Mouse (Mus musculus): Measurements from ENCODE around the gene Chit1. TPM values are rescaled to one million over a fixed set of nuclear protein-coding genes. Genes with fewer than 3 reads are reported as not detected.

Chit1 gene
- polyA plus RNA-seq, 1 experiment, result 0.19 TPM

GRCm38 (mm10) chr1:134078061-134078795 lies 32.8 kb upstream of the Chit1 start:
- peaks cover 11% of the 10 kb centered on the region for H3K4me1 ChIP-seq (ENCODE audit: control insufficient read depth, insufficient read depth, low read length)
- H3K4me3 ChIP-seq (ENCODE audit: insufficient read depth, low read length), result peak overlapping the region; percentile 77
- H3K27ac ChIP-seq (ENCODE audit: insufficient read depth, low read length), result peak overlapping the region; percentile 30
- TF ChIP-seq CTCF (IDR thresholded peaks at IDR 0.05; ENCODE audit: extremely low read depth, insufficient read depth, low read length) (no peak), POLR2A (IDR thresholded peaks at IDR 0.05; ENCODE audit: extremely low read depth, insufficient read depth, low read length) (no peak)

DNA sequence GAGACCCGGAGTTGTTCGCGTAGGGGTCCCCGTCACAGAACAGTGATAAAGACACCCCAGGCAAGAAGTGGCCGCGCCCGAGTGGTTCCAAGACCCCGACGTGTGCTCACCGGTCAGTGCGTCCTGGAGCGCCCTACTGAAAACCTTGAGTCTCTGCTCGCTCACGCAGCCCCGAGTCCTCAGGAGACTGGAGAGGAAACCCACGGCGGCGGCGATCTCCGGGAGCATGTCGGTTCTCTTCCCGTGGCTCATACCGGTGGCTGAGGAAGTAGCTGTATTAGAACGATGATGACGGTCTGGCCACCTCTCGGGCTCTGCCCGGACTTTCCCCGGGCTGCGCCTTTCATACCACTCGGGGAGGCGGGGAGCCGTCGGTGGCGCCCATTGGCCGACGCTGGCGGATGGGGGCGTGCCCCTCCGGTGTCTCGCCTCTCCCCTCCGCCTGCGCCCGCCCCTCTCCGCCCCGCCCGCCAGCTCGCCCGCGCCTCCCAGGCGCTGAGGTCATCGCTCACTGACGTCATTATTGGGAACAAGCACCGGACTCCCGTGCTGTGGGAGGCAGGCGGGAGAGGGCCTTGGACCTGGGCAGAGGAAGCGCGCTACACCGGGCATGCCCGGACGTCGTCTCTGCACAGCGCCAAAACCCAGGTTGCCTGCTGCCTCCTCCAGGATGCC lies 32.1 kb upstream of the Chit1 start, which contains the start of gene Btg2:
Btg2 (minus strand) TSS at position 319 of the 675 bp plus-strand sequence.
- Histone ChIP-seq H3K4me3 (ENCODE audit: insufficient read depth, low read length) (peak within 1 kb of the TSS; percentile 77), H3K4me1 (ENCODE audit: control insufficient read depth, insufficient read depth, low read length) (peaks cover 15% of the 10 kb centered on the region), H3K27ac (ENCODE audit: insufficient read depth, low read length) (peak within 1 kb of the TSS; percentile 99)
- TF ChIP-seq CTCF (IDR thresholded peaks at IDR 0.05; ENCODE audit: extremely low read depth, insufficient read depth, low read length) (no peak), POLR2A (IDR thresholded peaks at IDR 0.05; ENCODE audit: extremely low read depth, insufficient read depth, low read length) (peak; percentile 97)

DNA sequence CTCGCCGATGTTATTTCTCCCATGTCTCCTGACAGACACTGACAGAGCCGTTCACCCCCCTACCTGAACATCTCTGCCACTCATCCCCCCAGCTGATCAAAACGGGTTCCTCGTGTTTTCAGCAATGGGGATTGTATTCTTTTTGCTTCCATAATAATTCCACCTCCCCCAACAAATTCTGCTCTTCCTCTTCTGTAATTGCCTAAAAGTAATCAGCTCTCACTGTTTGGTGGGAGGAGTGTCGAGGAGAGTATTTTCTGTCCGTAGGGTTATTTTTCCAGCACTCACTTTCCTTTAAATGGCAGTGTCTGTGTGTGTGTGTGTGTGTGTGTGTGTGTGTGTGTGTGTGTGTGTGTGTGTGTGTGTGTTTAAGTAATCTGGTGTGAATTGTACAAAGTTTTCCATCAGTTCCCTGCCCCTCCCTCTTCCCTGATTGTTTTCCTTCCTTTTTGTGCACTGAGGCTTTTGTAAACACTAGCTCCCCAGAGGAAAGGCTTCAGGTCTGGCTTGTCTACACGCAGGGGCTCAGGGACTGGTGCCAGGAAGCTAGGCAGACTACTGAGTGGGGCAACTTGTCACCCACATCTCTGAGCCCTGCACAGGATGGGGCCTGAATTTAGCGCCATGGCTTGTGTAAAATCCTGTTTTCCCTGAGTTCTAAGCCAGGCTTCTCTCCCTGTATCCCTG lies 31.4 kb upstream of the Chit1 start:
- peak overlapping the region; percentile 99 for H3K27ac ChIP-seq (ENCODE audit: insufficient read depth, low read length)
- peak overlapping the region; percentile 77 for H3K4me3 ChIP-seq (ENCODE audit: insufficient read depth, low read length)
- peaks cover 17% of the 10 kb centered on the region for H3K4me1 ChIP-seq (ENCODE audit: control insufficient read depth, insufficient read depth, low read length)
- TF ChIP-seq CTCF (IDR thresholded peaks at IDR 0.05; ENCODE audit: extremely low read depth, insufficient read depth, low read length) (no peak), POLR2A (IDR thresholded peaks at IDR 0.05; ENCODE audit: extremely low read depth, insufficient read depth, low read length) (no peak)

DNA sequence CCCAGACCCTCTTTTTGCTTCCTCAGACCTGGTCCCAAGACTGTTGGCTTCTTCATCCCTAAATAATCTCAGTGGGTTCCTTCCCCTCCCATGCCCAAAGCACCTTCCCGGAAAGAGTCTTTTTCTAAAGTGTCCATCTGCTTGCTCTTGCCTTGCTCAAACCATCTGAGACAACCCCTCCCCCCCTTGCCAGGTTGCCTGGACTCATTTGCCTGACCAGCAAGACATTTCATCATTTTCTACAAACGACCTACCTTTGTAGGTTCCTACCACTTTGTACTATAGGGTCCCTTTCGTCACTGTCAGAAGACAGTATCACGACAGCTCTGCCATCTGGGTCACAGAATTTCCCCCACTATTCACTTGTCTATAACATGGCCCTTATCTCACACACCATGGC lies 30.6 kb upstream of the Chit1 start:
- Histone ChIP-seq H3K4me3 (ENCODE audit: insufficient read depth, low read length) (no peak overlapping the region), H3K27ac (ENCODE audit: insufficient read depth, low read length) (no peak overlapping the region), H3K4me1 (ENCODE audit: control insufficient read depth, insufficient read depth, low read length) (peaks cover 17% of the 10 kb centered on the region)
- TF ChIP-seq POLR2A (IDR thresholded peaks at IDR 0.05; ENCODE audit: extremely low read depth, insufficient read depth, low read length) (no peak), CTCF (IDR thresholded peaks at IDR 0.05; ENCODE audit: extremely low read depth, insufficient read depth, low read length) (no peak)

DNA sequence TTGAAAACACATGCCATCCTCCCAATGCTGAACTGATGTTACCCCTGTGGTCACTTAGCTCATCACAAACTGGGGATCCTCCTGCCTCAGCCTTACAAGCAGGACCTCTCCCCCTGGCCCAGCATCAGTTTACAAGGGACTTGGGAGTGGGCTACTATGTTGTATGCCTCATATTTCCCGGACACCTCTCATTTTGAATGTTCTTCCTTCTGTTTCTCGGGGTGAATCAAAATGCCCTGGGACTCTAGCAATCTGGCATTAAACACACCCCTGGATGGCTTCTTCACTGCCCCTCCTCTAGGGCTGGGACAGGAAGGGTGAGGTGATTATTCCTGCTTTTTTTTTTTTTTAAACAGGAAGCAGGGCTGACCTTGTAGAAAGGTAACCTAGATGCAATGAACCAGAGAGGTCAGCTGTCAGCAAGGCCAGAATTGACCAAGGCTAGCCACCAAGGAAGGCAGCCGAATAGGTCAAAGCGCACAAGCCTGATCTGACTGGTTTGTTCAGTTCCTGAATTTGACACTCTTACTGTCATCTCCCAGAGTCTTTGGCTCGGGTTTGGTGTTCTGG lies 30.1 kb upstream of the Chit1 start:
- H3K27ac ChIP-seq (ENCODE audit: insufficient read depth, low read length), result no peak overlapping the region
- TF ChIP-seq POLR2A (IDR thresholded peaks at IDR 0.05; ENCODE audit: extremely low read depth, insufficient read depth, low read length) (no peak), CTCF (IDR thresholded peaks at IDR 0.05; ENCODE audit: extremely low read depth, insufficient read depth, low read length) (no peak)
- H3K4me1 ChIP-seq (ENCODE audit: control insufficient read depth, insufficient read depth, low read length), result peaks cover 17% of the 10 kb centered on the region
- H3K4me3 ChIP-seq (ENCODE audit: insufficient read depth, low read length), result no peak overlapping the region

GRCm38 (mm10) chr1:134082987-134083516 lies 28.0 kb upstream of the Chit1 start:
- H3K4me3 ChIP-seq (ENCODE audit: insufficient read depth, low read length), result no peak overlapping the region
- peak overlapping the region; percentile 54 for H3K27ac ChIP-seq (ENCODE audit: insufficient read depth, low read length)
- TF ChIP-seq POLR2A (IDR thresholded peaks at IDR 0.05; ENCODE audit: extremely low read depth, insufficient read depth, low read length), result no peak
- TF ChIP-seq CTCF (IDR thresholded peaks at IDR 0.05; ENCODE audit: extremely low read depth, insufficient read depth, low read length), result no peak
- H3K4me1 ChIP-seq (ENCODE audit: control insufficient read depth, insufficient read depth, low read length), result peaks cover 12% of the 10 kb centered on the region

DNA sequence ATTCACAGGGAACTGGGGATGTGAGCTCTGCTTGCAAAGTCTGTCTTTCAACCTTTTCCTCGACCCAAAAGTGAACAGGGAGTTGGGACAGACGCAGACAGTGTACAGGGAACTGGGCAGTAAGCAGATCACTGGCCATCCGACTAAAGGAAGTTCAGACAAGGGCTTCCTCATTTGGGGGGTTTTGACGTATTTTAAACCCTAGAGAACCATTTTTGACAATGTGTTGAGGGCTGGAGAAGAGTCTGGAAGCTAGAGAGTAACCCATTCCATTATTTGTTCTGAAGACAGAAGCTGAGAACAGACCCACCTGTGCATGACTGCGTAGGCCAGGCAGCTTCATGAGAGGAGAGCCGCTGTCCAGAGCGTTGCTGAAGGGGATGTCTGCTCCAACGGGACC lies 27.4 kb upstream of the Chit1 start:
- TF ChIP-seq CTCF (IDR thresholded peaks at IDR 0.05; ENCODE audit: extremely low read depth, insufficient read depth, low read length), result no peak
- TF ChIP-seq POLR2A (IDR thresholded peaks at IDR 0.05; ENCODE audit: extremely low read depth, insufficient read depth, low read length), result no peak
- Histone ChIP-seq H3K4me3 (ENCODE audit: insufficient read depth, low read length) (no peak overlapping the region), H3K4me1 (ENCODE audit: control insufficient read depth, insufficient read depth, low read length) (peaks cover 12% of the 10 kb centered on the region), H3K27ac (ENCODE audit: insufficient read depth, low read length) (peak overlapping the region; percentile 54; the same call in 1 of the 2 replicates)

GRCm38 (mm10) chr1:134084128-134084527 lies 26.9 kb upstream of the Chit1 start:
- TF ChIP-seq CTCF (IDR thresholded peaks at IDR 0.05; ENCODE audit: extremely low read depth, insufficient read depth, low read length) (no peak), POLR2A (IDR thresholded peaks at IDR 0.05; ENCODE audit: extremely low read depth, insufficient read depth, low read length) (no peak)
- Histone ChIP-seq H3K4me3 (ENCODE audit: insufficient read depth, low read length) (no peak overlapping the region), H3K27ac (ENCODE audit: insufficient read depth, low read length) (no peak overlapping the region), H3K4me1 (ENCODE audit: control insufficient read depth, insufficient read depth, low read length) (peaks cover 12% of the 10 kb centered on the region)

- Histone ChIP-seq H3K4me1 (ENCODE audit: control insufficient read depth, insufficient read depth, low read length) (peaks cover 11% of the 10 kb centered on the region), H3K4me3 (ENCODE audit: insufficient read depth, low read length) (no peak overlapping the region), H3K27ac (ENCODE audit: insufficient read depth, low read length) (no peak overlapping the region)
- TF ChIP-seq CTCF (IDR thresholded peaks at IDR 0.05; ENCODE audit: extremely low read depth, insufficient read depth, low read length) (no peak), POLR2A (IDR thresholded peaks at IDR 0.05; ENCODE audit: extremely low read depth, insufficient read depth, low read length) (no peak)
These were observed 25.0 kb upstream of the Chit1 start for GRCm38 (mm10) chr1:134086017-134086416.
